Mouse (Mus musculus): Measurements from ENCODE around the gene 1700069L16Rik.

- TF ChIP-seq EP300 (IDR thresholded peaks at IDR 0.05; ENCODE audit: insufficient read depth, low read depth, low read length) (no peak), CTCF (IDR thresholded peaks at IDR 0.05) (no peak)
These were observed 45.7 kb downstream of the 1700069L16Rik start for GRCm38 (mm10) chr5:113678743-113679452.
